Mouse (Mus musculus): ENCODE measurements around the gene Parvb.
A peak's percentile ranks its signal among the peaks of the same experiment; 100 is the strongest.
"Not testable (repeated sequence)": the region's sequence is repeated elsewhere in the genome, so short reads cannot be mapped to it uniquely, and the experiment has no call there.

The Parvb gene

DNA sequence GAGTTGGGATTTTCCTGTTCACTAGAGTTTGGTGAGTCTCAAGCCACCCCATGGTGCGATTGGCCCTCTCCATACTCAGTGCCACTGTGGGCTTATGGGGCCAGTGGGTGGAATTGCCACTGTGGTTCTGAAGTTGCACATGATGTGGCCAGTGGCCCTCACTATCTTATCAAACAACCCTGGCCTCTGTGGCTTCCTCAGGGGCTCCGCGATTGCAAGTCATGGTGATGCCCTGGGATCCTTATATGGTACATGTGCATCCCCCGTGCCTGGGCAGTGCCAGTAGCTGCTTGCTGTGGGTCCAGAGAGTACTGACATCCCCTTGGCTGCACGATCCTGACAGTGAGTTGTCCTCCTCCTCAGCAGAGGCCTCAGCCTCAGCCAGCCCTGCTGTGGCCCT is 25.0 kb downstream of the Parvb start:
- no peak for DNase-seq (ENCODE audit: low spot score)

DNA sequence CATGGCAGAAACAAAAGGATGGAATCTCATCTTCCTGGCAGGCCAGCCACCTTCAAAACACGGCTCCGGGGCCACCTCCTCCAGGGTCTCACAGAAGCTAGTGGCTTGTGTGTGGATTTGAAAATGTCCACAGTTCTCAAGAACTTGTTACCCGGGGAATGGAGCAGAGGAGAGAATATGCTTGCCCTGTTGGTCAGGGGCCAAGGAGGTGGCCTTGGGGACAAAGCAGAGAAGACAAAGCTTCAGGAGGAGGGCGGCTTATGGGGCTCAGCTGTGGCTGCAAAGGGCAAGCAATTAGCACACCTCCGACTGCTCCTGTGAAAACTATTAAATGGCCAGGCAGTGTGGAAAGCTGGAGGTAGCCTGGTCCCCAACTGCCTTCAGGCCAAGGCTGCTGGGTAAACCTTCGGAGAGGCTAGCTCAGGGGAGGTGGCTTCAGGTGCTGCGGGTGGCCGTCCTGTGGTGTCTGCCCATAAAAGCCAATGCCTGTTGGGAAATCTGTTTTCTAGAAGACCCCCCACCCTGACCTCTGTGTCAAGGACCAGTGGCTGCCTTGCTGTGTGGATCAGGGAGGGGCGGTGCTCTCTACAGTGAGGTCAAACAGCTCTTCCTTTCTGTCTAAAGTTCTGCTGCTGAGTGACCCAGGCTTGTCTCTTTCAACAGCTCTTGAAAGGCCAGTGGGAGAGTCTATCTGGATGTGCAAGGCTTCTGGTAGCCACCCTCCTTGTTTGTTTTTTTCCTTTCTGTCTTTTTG is 26.9 kb downstream of the Parvb start:
- DNase-seq (ENCODE audit: low spot score), result no peak

DNA sequence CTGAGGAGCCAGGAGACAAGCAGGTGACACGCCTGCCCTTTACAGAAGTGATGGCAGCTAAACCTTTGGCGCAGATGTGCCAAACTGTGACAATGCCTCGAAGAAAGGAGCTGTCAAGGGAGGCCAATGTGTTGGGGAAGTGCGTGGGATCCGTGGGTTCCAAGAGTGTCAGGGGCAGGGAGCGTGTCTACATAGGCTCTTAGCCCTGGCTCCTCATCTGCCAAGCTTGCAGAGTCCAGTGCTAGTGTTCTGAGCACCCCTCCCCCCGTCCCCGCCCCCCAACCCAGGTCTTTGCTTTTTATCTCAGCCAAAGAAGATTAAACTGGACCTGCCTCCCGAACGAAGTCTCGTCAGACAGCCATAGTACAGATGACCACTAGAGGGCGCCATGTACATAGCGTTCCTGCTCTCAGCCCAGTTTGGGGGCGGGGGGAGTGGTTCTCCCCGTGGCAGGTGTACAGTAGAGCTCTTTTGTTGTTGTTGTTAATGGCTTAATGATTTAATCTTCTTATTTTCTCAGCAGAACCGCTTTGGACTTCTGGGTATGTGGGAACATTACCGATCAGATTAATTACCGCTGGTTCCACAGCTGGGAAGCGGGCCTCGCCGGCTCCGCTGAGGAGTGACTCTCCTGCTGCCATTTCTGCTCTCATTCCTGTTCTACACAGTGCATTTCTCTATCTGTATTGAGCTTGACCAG is 28.4 kb downstream of the Parvb start:
- peak; percentile 70 for DNase-seq (ENCODE audit: low spot score)

DNA sequence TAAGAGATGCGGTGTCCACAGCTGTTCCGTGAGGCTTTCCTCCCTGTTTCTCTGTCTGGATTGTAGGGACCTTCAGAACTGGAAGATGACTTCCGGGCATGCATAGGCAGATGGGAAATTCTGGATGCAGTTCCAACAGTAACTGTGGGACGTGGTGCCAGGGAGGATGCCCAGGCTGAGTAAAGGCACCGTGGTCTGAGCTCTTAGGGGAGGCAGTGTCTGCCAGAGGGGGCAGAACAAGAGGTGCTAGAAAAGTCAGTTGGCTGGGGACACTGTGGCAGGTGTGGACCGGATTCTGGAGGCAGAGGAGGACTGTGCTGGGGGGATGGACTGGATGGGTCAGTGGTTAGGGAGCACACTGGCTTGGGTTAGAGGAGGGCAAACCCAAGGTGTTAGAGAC is 30.8 kb downstream of the Parvb start:
- DNase-seq (ENCODE audit: low spot score), result no peak

DNA sequence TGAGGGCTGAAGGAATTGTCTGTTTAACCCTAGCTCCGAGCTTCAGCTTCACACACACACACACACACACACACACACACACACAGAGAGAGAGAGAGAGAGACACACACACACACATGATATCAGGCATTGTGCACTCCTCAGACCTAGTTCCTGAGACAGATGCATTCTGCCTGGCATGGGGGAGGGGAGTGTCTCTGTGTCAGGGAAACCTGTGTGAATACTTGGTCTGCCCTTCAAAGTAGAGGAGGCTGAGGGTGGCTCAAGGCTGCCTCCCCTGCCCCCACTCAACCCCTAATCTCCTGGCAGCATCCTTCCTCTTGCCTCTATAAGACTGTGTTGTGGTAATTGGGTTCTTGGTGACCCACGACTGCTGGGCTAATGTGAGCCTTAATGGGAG is 31.7 kb downstream of the Parvb start:
- no peak for DNase-seq (ENCODE audit: low spot score)

DNA sequence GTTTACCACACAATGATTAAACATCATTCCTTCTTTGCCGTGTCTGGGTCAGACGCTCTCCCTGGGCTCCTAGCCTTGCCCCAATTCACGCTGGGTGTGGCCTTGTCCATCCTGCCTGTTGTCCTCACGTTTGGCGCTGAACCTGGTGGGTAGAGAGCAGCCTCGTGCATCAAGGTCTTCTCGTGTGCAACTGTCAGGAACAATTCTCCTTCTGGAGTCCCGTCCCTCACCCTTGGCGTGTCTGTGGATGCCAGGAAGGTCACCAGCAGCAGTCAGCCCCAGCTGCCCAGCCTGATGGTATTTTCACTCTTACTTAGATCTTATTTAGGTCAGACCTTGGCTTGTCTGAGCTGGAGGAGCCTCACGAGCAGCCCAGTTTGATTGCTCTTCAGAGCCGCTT is 33.3 kb downstream of the Parvb start:
- DNase-seq (ENCODE audit: low spot score), result no peak

DNA sequence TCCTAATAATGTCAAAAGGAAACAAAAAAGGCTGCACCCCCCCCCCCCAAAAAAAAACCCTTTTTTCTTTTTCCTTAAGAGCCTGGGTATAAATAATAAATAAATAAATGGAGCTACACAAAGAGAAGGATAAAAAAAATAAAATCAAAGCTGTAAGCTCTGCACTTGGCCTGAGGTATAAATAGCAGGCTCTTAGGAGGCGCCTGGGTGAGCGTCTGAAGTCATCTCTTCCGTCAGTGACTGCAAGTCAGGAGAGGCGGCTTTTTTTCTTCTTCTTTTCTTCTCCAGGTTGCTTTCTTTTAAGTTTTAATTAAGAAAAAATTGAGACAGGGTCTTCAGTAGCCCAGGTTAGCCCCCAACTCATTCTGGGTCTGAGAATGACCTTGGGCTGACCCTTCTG is 34.4 kb downstream of the Parvb start:
- DNase-seq (ENCODE audit: low spot score), result no peak

DNA sequence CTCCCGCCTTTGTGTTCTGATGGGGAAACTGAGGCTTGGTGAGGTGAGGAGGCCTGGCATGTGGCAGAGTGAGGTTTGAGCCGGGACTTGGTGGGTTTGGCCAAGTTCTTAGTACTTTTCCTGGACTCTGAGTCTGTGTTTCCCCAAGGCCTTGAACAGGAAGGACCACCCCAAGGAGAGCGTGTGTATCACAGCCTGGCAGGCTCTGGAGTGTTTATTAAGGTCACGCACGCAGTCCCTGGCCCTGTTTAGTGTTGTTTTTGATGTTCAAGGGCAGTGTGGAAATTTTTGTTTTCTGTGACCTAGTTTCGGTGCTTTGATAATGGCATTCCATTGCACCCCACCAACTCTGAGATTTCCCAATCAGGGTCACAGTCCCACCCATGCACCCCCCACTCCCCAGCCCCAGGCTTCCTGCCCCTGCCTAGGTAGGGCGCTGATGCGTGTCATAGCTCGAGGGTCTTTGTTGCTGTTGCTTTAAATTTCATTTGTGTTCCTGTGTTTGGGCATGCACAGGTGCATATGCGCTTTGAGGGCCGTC is 35.9 kb downstream of the Parvb start:
- DNase-seq (ENCODE audit: low spot score), result no peak

DNA sequence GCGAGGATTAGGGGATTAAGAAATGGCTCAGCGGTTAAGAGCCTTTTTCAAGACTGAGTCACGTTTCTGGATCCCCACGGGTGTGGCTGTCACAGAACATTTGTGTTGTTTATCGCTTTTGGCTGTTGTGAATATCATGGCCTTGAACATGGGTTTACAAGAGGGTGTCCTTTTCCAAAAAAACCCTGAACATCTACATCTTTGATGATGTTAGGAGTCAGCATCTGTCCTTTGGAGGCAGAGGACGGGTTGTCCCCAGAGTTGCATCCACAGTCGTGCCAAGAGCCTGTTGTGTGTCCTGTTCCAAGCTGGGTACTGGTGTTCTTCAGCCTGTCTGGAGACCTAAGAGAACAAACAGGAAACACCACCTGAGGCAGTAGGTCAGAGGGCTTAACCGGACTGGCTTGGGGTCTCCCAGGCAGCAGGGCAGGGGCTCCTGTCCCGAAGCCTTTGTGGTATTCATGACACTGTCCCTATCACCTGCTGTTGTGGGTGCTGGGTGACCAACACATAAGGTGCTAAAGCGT is 37.3 kb downstream of the Parvb start:
- no peak for DNase-seq (ENCODE audit: low spot score)

DNA sequence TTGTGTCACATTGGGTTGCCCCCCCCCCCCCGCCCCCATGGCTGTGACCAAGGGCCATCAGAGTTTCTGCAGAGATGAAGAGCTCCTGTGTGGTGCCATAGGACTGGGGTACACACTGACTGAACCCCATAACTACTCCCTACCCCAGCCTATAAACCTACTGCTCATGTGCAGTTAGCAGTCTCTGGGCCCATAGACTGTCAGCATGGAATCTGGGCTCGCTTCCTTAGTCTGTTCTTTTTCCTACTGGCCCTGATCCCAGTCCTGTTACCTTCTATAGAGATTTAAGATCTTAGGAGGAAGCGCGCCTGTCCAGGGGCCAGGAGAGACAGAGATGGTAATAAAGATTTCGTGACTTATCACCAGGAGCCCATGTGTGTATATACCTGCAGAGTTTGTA is 38.2 kb downstream of the Parvb start:
- no peak for DNase-seq (ENCODE audit: low spot score)

DNA sequence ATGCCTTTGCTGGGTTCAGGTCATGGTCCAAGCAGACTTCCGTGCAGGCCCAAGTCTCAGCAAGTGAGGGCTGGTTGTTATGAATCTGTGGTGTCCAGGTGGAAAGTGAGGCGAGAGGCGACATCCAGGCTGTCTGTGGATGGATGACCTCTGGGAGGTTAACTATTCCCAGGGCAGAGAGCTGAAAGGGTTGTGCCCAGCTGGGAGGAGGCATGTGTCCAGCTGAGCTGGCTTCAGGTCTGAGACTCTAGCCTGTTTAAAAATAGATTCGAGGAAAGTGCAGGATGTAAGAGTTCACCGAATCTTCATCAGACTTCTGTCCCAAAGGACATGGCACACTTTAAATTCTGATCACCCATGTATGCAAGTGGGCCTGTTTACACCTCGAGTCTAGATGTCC is 38.6 kb downstream of the Parvb start:
- no peak for DNase-seq (ENCODE audit: low spot score)

DNA sequence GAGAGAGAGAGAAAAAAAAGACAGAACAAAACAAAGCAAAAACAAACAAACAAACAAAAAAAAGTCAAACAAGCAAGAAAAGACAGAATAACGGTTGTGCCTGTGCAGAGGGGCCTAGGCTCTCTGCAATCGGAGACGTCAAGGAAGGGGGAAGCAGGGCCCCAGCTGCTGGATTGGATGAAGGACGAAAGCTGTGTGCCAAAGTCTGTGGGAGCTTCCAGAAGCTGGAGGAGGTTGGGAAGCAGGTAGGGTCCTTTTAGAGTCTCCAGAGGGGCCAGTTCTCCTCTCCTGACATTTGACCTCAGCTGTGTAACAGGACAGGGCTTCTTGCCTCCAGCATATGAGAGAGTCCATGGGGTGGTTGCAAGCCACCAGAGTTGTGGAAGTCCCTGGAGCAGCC is 44.2 kb downstream of the Parvb start:
- DNase-seq (ENCODE audit: low spot score), result no peak

DNA sequence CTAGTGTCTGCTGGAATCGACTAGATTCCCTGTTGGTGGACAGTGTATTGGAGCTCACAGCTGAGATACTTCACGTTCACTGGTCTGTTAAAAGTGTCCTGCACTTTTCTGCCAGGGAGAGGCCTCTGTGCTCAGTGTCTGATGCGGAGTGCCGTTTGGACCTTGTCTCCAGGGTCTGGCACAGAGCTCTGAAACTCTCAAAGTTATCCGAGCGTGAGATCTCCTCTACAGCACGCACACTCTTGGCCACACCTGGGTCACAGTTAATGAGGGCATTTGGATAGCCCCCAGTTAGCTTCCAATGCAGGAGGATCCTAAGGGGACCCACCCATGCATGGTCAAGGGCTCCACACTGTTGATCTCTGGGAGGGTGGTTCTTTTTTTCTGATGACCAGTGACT is 46.2 kb downstream of the Parvb start:
- DNase-seq (ENCODE audit: low spot score), result no peak

DNA sequence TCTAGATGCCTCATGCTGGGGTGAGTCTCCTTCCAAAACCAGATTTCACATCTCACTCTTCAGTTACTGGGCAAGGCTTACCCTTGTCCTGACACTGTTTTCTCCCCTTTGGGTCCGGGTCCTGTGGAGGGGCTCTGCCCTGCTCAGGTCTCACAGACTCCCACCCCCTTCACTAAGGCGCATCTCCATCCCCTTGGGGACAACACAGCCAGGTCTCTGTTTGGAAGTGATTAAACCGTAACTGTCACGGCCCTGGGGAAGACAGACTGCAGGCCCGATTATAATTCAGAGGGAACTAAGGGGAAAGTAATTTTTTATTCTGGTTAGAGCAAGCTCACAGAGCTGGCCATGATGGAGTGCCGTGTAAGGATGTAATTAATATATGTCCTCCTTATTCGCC is 46.8 kb downstream of the Parvb start:
- no peak for DNase-seq (ENCODE audit: low spot score)

DNA sequence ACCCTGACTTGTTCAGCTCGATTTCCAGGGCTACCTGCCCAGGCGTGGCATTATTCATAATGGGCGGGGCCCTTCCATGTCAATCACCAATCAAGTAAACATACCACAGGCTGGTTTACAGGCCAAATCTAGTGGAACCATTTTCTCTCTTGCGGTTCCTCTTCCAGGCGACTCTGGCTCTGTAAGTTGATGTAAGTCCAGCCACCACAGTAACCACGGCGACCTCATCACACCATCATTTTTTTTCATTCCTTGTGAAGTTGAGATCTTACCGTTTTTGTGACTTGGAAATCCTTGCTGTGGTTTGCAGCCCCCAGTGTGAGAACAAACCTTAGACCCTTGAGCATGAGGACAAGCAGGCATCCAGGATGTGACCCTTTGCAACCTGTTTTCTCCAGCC is 48.5 kb downstream of the Parvb start:
- no peak for DNase-seq (ENCODE audit: low spot score)

DNA sequence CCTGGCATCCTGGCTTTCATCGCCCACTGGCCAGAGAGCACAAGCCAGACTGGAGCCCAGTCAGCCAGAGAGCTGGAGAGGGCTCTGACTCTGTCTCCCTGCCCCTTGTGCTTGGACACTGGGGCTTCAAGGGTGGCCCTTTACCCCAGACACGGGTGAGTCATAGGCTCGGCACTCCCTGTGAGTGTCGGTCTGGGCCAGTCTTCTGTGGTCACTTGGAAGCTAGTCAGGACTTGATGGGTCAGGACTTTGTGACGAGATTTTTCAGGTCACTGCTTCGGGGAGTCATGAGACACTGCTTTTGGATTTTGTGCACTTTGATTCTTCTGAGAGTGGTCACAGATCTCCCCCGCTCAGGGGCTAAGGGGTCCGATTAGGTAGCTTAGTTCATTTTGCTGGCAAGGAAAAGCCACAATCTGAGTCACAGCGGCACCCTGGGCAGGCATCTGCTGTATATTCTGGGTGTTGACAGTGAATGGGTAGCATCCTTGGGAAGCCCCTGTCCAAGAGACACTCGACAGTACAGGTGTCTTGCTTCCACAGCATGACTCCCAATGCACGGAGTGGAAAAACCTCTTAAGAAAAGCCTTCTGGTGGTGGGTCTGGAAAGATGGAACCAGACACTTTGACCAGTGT is 49.0 kb downstream of the Parvb start:
- no peak for DNase-seq (ENCODE audit: low spot score)

DNA sequence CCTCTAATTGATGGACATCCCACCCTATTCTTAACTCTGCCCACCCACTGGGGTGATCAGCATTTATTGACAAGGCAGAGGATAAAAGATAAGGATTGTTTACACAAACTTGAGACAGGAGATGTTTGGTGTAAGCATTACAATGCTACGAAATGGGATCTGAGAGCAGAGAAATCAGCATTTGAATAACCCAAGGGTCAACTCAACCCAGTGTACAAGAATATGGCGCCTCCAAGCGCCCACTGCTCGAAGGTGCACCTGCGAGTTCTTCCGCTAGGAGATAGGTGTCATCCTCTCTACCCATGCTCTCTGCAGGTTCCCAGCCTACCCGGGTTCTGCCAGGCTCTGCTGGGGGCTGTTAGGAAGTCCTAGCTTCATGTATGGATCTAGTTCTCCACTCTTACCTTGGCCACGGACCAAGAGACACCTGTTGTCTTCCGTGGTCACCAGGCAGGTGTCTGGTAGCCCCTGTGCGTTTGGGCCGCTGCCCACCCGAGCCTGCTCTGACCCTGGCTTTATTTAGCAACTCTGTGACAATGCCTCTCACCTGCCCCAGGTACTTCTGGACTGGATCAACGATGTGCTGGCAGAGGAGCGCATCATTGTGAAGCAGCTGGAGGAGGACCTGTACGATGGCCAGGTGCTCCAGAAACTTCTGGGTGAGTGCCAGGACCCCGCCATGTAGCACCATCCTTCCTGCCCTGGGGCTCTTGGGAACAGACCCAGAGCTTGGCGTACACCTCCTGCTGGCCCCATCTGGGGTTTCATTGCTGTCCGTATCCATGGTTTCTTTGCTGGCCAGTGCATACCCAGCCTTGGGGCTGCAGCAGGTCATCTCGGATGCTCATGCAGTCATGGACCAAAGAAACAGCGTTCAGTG is 50.6 kb downstream of the Parvb start:
- no peak for DNase-seq (ENCODE audit: low spot score)

DNA sequence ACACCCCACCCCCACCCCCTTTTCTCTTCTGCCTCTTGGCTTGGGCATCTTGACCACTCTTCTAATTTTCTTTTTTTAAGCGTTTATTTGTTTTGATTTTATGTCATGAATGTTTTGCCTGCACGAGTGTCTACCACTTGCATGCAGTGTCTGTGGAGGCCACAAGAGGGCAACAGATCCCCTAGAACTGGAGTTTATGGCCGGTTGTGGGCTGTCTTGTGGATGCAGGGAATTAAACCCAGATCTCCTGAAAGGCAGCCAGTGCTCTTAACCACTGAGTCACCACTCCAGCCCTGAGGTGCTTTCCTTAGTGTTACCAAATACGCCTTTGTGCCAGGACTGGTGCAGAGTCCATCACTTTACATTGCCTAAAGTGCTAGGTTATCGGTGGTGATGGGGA is 52.2 kb downstream of the Parvb start:
- no peak for DNase-seq (ENCODE audit: low spot score)

DNA sequence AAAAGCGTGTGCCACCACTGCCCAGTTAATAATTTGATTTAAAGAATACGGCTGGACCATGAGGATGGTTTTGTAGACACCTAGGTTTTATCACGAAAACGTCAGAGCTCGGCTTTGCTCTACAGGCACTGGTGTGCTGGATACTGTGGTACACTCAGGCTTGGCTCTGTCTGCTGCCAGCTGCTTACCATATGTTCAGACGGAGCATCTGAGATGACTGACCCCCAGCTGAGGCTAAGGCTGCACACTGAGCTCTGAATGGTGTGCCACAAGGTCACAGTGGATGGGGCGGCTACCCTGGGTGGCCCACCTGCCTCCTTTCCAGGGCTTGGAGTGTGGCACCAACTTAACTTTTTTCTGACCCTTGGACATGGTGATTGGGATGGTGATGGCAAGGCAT is 53.6 kb downstream of the Parvb start:
- DNase-seq (ENCODE audit: low spot score), result no peak

DNA sequence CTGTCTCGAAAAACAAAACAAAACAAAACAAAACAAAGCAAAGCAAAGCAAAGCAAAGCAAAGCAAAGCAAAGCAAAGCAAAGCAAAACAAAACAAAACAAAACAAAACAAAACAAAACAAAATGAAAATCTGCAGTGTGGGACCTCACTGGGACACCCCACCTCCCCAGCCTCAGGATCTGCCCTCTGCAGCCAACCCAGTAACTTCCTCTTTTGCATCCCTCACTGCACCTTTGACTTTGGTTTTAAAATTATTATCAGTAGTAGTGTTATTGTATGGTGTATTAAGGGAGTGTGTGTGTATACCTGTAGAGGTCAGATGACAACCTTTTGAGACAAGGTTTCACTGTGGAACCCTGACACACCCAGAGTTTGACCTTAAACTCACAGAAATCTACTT is 57.1 kb downstream of the Parvb start:
- DNase-seq (ENCODE audit: low spot score), result not testable (repeated sequence)

DNA sequence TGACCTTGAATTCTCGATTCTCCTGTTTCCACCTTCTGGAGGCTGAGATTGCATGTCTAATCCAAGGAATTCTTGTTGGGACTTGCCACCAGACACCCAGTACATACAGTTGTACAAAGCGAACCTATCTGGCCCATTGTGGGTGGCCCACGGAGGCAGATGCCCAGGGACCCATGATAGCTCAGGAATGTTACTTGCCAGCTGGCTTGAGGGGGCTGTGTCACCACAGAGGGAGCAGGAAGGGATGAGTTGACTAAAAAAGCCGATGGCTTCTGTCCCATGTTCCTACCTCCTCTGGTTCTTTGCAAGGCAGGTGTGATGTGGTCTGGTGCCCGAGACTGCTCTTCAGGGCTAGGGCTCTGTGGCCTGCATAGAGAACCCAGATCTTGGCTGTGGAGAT is 59.3 kb downstream of the Parvb start:
- no peak for DNase-seq (ENCODE audit: low spot score)

DNA sequence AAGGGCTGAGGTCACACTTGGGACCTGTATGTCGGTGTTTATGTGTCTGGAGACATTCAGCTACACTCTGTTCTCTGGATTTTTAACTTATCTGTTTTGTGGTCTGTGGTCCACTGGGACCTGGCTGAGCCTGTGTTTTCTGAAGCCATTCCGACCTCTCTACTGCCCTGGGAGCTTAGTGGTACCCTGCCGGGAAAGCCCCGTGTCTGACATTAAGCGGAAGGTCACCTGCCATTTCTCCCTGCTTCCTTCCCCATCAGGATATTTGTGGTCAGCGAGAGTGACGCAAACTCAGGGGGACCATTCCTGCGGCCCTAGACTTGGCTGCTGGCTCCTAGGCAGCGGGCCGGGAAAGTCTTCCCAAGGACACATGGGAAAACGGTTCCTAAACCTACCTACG is 61.7 kb downstream of the Parvb start:
- DNase-seq (ENCODE audit: low spot score), result no peak

Data from left cerebral cortex, adult 11 months (tissue).